Comparison of ENCODE assay signal across 8 mouse cellular contexts in the genomic region with DNA sequence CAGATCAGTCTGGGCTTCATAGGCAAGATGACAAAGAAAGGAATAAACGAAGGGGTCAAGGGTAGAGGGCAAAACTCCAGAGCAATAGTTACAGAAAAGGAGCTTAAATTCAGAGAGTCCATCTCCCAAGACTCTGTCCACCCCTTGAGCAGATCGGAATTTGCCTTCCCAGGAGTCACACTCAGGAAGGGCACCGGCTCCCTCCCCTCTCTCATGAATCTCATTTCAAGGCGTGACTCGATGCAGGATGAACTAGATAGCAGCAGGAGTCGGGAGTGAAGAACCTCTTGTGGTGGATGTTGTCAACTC. TPM values are rescaled to one million over a fixed set of nuclear protein-coding genes. Genes with fewer than 3 reads are reported as not detected.
A peak's percentile ranks its signal among the peaks of the same experiment; 100 is the strongest.
DNase-seq lines count a peak whose midpoint lies in the region; ATAC-seq and TF ChIP-seq lines count a peak whose summit lies in the region.

No protein-coding gene starts in this region.

- peak; percentile 61 for ATAC-seq in intestine, embryonic 15.5 days
- ATAC-seq in monocyte, adult 5-6 weeks (replicated peaks; ENCODE audit: insufficient number of reproducible peaks, low FRiP score, low TSS enrichment, poor library complexity, severe bottlenecking): peak; percentile 9; the same call in 1 of the 2 replicates

- H3K36me3 ChIP-seq in kidney, adult 2 months (ENCODE audit: control insufficient read depth, insufficient read depth, low read length): no peaks in the 10 kb centered on the region
- no peaks in the 10 kb centered on the region for H3K36me3 ChIP-seq in embryonic facial prominence, embryonic 10.5 days (replicated peaks)
- no peaks in the 10 kb centered on the region for H3K36me3 ChIP-seq in intestine, embryonic 15.5 days

- no peaks in the 10 kb centered on the region for H3K4me1 ChIP-seq in kidney, adult 2 months (ENCODE audit: control insufficient read depth, insufficient read depth, low read length)
- H3K4me1 ChIP-seq in embryonic facial prominence, embryonic 10.5 days: 0 out of 2 replicates have a peak, but pooled peaks cover 4% of the 10 kb centered on the region
- no peaks in the 10 kb centered on the region for H3K4me1 ChIP-seq in intestine, embryonic 15.5 days (replicated peaks)

- TF ChIP-seq CTCF in kidney, adult 2 months (conservative IDR thresholded peaks at IDR 0.05; ENCODE audit: insufficient read depth, insufficient read length, low read depth, low read length): no peak

- peak overlapping the region; percentile 69 for H3K4me2 ChIP-seq in intestine, embryonic 15.5 days (replicated peaks)

- H3K9ac ChIP-seq in intestine, embryonic 15.5 days: peak overlapping the region; percentile 50

- DNase-seq in kidney, adult 2 months: no peak
- DNase-seq in kidney, adult 18-20 months: no peak
- DNase-seq in embryonic facial prominence, embryonic 10.5 days (ENCODE audit: low spot score): no peak
- no peak for DNase-seq in adrenal gland, adult 18-20 months (ENCODE audit: low spot score in 2 of 2)
- DNase-seq in adrenal gland, adult 8-10 months: no peak
- no peak for DNase-seq in kidney, postnatal 25 days

- no peak for TF ChIP-seq POLR2A in kidney, adult 2 months (IDR thresholded peaks at IDR 0.05; ENCODE audit: low read depth, low read length)

- no peaks in the 10 kb centered on the region for H3K9me3 ChIP-seq in embryonic facial prominence, embryonic 10.5 days
- no peaks in the 10 kb centered on the region for H3K9me3 ChIP-seq in intestine, embryonic 15.5 days

- peak overlapping the region; percentile 59 for H3K4me3 ChIP-seq in kidney, adult 2 months (ENCODE audit: insufficient read depth, low read depth, low read length)
- H3K4me3 ChIP-seq in embryonic facial prominence, embryonic 10.5 days: peak overlapping the region; percentile 64
- peak overlapping the region; percentile 55 for H3K4me3 ChIP-seq in intestine, embryonic 15.5 days (replicated peaks)

- WGBS in kidney, adult 2 months: under 1% methylated on average over 6 of the region's 6 CpGs
- 2% methylated on average over 6 of the region's 6 CpGs for WGBS in embryonic facial prominence, embryonic 10.5 days
- 1% methylated on average over 6 of the region's 6 CpGs for WGBS in intestine, embryonic 15.5 days

- H3K27me3 ChIP-seq in kidney, adult 2 months (replicated peaks; ENCODE audit: control insufficient read depth, insufficient read depth, low read length): no peaks in the 10 kb centered on the region
- H3K27me3 ChIP-seq in embryonic facial prominence, embryonic 10.5 days (replicated peaks; ENCODE audit: low read depth, poor library complexity, severe bottlenecking): 0 out of 2 replicates have a peak, but pooled peaks cover 7% of the 10 kb centered on the region
- no peaks in the 10 kb centered on the region for H3K27me3 ChIP-seq in intestine, embryonic 15.5 days (replicated peaks)

- H3K27ac ChIP-seq in kidney, adult 2 months (ENCODE audit: insufficient read depth, low read depth, low read length): no peak overlapping the region
- peak overlapping the region; percentile 93 for H3K27ac ChIP-seq in embryonic facial prominence, embryonic 10.5 days (replicated peaks)
- H3K27ac ChIP-seq in intestine, embryonic 15.5 days: peak overlapping the region; percentile 76; the same call in 1 of the 2 replicates

RNA-seq across cellular contexts. Expression of a gene that starts 15.7 kb away (rescaled TPM):
- polyA plus RNA-seq in kidney, adult 2 months (2012; rRNA removed): 0.03 TPM in 1 of 2 replicates, not detected in the other
- 0.09 and 0.37 TPM in 2 replicates for polyA plus RNA-seq in embryonic facial prominence, embryonic 10.5 days (2016; fragmentation: Nextera tagmentation; extraction: Ambion mirVana)
- 0.34 and 0.88 TPM in 2 replicates for polyA plus RNA-seq in intestine, embryonic 15.5 days (2015; fragmentation: Nextera tagmentation; extraction: Ambion mirVana)
- total RNA-seq in monocyte, adult 5-6 weeks (2017): 0.29 to 0.86 TPM (median 0.43 TPM) in 3 replicates
- total RNA-seq in adrenal gland, adult 18-20 months (2021): not detected
- total RNA-seq in adrenal gland, adult 8-10 months (2022): not detected

RNA-seq across cellular contexts. Expression of a gene that starts 28.0 kb away (rescaled TPM):
- 34.9 and 37.4 TPM in 2 replicates for polyA plus RNA-seq in kidney, adult 2 months (2012; rRNA removed)
- polyA plus RNA-seq in embryonic facial prominence, embryonic 10.5 days (2016; fragmentation: Nextera tagmentation; extraction: Ambion mirVana): 64.9 and 71.3 TPM in 2 replicates
- polyA plus RNA-seq in intestine, embryonic 15.5 days (2015; fragmentation: Nextera tagmentation; extraction: Ambion mirVana): 48.1 and 51.0 TPM in 2 replicates
- 58.0 to 88.4 TPM (median 71.4 TPM) in 3 replicates for total RNA-seq in monocyte, adult 5-6 weeks (2017)
- total RNA-seq in adrenal gland, adult 18-20 months (2021): 100 to 1,000 TPM in 1 of 2 experiments, 10 to 100 TPM in 1; 91.9 to 108 TPM
- 100 to 1,000 TPM; 110 to 118 (median 117) TPM for total RNA-seq in adrenal gland, adult 8-10 months (2022)

RNA-seq across cellular contexts. Expression of a gene that starts 31.6 kb away (rescaled TPM):
- 11.4 and 11.8 TPM in 2 replicates for polyA plus RNA-seq in kidney, adult 2 months (2012; rRNA removed)
- polyA plus RNA-seq in embryonic facial prominence, embryonic 10.5 days (2016; fragmentation: Nextera tagmentation; extraction: Ambion mirVana): 13.2 and 15.2 TPM in 2 replicates
- polyA plus RNA-seq in intestine, embryonic 15.5 days (2015; fragmentation: Nextera tagmentation; extraction: Ambion mirVana): 13.8 and 16.4 TPM in 2 replicates
- total RNA-seq in monocyte, adult 5-6 weeks (2017): 3.8 to 5.7 TPM (median 4.9 TPM) in 3 replicates
- 10 to 100 TPM; 14.9 to 16.9 TPM for total RNA-seq in adrenal gland, adult 18-20 months (2021)
- total RNA-seq in adrenal gland, adult 8-10 months (2022): 10 to 100 TPM; 17.3 to 24.2 (median 20.4) TPM
